Mouse (Mus musculus): ENCODE data around the gene Lrp1.

- TF ChIP-seq TAL1 (IDR thresholded peaks at IDR 0.05; ENCODE audit: low read length), result no peak
- TF ChIP-seq GATA1 (IDR thresholded peaks at IDR 0.05; ENCODE audit: low read length), result no peak
Observed at GRCm38 (mm10) chr10:127491128-127491512, 129.8 kb downstream of the Lrp1 start.
